Mouse (Mus musculus): ENCODE measurements around the gene Csf2.
"Not testable (repeated sequence)": the region's sequence is repeated elsewhere in the genome, so short reads cannot be mapped to it uniquely, and the experiment has no call there.

The Csf2 gene

GRCm38 (mm10) chr11:54248940-54249717, at the start of gene Csf2:
TSS of gene Csf2 (minus strand) at chr11:54249667.
- no peak for DNase-seq

DNA sequence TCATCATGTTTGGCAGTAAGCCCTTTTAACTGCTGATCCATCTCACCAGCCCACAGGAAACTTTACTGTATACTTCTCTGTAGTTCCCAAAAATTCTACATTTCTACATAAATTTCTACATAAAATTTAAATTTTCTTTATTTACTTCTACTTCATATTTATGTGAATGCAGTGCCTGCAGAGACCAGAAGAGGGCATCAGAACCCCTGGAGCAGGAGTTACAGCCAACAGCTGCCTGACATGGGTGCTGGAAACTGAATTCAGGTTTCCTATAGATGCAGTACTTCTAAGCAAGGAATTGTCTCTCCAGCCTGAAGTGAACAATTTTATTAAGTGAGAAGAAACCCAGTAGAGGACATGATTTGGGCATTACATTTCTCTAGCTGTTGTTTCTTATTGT, 49.3 kb upstream of the Csf2 start:
- no peak for DNase-seq

GRCm38 (mm10) chr11:54297471-54297870, 48.0 kb upstream of the Csf2 start:
- DNase-seq = not testable (repeated sequence)

- no peak for DNase-seq
Measured at GRCm38 (mm10) chr11:54296734-54297133, 47.3 kb upstream of the Csf2 start.

GRCm38 (mm10) chr11:54295971-54296370, 46.5 kb upstream of the Csf2 start:
- DNase-seq = no peak

- no peak for DNase-seq
Measured at GRCm38 (mm10) chr11:54293980-54294807, 44.7 kb upstream of the Csf2 start.

DNA sequence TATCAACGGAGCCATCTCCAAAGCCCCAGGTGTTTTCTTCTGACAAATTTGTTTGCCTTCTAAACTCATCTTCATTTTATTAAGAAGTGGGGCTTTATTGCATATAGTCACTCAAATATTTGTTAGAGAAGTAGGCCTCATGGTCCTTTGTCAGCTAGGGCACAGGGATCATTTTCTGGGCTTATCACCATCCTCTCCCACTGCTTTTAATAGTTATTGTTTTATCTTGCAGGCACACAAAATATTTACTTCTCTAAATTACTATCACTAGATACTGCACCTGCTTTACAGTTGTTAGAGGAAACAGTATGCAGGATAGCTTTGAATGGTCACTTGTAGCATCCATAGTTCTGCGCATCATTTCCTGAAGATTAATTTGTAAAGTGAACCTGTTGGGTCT, 42.7 kb upstream of the Csf2 start:
- DNase-seq = no peak

DNA sequence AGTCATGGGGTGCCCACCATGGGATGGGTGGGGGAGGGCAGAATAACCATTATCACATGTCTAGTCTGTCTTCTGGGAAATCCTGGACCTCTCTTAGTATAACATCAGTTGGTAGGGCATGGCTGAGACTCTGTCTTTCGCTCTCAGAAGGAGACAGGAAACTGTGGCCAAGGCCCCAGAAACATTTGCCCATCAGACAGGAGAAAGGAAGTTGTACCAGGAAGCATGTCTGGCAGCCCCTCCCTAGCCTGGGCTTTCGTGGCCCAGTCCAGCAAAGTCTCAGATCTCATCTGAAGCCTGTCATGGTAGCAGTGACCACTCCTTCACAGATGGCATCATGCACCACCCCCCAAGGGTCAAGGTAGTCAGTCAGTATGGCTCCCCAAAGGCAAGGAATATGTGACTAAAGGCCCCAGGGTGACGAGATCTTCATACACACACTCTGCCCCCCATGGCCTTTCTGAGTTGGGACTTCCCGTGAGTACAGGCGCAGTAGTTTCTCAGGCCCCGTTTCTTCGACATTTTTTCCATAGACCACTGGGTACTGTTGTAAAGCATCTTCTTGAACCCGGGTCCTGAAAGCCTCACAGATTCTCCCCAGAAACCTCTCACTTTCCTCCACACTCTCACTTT, 38.5 kb upstream of the Csf2 start:
- no peak for DNase-seq

GRCm38 (mm10) chr11:54271437-54271949, 22.0 kb upstream of the Csf2 start:
- DNase-seq = no peak

- DNase-seq = no peak
Measured at GRCm38 (mm10) chr11:54269191-54269896, 19.9 kb upstream of the Csf2 start.

DNA sequence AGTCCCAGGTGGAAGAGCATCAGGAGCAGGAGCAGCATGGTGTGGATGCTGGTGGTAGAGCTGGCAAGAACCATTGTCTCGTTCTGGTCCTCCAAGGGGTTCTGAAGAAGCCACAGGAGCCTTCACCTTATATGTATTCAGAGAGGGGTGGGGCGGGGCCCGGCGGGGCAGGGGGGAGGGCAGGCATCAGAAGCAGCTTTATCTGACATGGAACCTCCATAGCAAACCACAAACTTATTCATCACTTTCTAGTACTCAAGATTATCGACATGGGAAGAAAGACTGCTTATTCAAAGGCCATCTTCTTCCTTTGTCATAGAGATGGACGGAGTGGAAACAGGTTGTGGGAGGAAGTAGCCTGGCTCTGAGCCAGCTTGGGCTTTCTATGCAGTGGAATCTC, 17.7 kb upstream of the Csf2 start, which contains the start of gene Il3:
Il3 (minus strand) TSS at position 101 of the 400 bp plus-strand sequence.
- no peak for DNase-seq

DNA sequence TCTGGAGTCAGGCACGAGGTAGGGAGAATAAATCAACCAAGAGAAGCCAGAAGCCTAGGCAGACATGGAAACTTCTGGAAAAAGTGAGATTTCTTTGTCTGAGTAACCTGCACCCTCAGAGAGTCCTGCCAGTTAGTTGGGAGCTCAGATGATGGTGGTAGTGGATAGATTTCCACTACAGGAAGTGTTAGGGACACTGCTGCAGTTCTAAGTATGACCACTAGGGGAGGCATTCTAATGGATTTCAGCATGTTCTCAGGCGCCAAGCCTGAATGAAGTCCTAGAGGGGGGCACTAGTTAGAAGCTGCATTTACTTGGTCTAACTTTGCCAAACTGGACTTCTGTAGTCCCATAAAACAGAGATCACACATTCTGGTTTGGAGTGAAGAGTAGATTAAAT, 15.1 kb upstream of the Csf2 start:
- DNase-seq = peak; percentile 73

DNA sequence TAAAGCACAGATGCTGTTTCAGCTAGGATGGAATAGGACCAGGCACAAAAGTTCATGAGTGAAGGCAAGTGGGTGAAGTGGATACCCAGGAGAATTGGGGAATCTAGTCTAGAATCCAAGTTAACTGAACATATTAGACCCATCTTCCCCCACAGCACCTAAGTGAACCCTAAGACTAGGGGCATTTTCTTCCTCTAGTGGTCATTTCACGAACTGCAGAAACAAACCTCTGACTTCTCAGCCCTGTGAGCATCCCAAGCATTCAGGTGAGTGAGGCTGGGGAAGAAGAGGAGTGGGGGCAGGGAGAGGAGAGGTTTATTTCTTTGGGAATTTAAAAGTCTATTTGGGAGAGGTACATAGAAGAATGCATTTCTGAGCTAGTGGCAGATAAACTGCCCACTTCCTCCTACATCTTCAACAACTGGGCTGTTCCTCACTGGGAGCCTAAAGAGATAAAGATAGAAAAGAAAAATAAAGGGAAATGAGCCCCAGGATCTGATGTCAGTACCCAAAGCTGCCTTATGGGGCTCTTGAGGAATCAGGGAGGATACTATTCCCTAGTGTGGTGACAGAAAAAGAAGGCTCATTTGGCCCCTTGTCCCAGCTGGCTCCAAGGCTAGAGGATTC, 14.1 kb upstream of the Csf2 start:
- DNase-seq = no peak

DNA sequence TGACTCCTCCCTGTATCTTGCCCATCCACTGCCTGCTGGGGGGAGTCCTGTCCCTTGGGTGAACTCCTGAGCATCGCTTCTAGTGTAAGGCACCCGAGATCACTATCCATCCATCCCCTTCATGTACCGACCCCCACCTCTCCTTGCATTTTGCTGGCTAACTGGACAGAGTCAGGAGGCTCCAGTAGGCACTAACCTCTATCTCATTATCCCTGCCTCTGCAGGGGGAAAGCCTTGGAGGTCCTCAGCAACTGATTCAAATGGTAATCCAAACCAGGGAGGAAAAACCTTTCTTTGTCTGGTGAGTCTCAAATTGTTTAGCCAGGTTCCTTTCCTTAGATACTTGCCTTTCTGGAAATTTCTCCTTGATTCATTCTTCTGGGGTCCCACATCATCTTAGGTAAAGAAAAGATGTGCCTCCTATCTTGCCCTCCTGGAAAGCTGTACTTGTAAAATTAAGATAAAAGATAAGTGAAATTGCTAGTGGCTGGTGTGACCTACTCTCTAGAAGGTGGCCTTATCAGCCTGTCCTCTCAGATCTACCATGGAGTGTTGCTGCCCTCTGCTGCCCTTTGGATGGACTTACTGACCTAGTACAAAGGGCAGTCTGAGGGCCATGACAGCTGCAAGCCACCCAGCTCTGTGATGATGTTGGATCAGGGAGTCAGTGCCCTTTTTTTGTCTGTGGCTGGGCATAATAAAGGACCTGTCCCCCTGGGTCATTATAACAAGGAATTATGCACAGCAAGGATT, 7.3 kb upstream of the Csf2 start:
- DNase-seq = peak; percentile 76

- peak; percentile 42 for DNase-seq
Measured at GRCm38 (mm10) chr11:54254114-54254513, 4.6 kb upstream of the Csf2 start.

GRCm38 (mm10) chr11:54250575-54250974, 1.1 kb upstream of the Csf2 start:
- DNase-seq = no peak

DNA sequence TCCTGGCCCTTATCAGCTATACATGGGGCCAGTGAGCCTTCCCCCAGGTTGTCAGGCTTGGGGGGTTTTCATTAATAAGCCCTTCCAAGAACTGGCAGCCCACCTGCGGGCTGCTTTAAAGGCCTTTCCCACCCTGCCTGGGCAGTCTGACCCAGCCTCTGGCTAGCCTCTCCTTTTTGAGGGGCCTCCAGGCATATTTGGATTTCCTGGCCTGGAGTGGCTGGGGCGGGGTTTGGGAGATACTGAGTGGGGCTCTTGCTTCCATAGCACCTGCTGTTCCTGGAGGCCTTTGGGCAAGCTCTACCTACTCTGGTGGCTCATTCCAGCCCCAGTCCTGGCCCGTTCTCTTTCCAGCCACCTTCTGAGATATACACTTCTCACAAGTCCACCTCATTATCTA, 281 bp upstream of the Csf2 start:
- no peak for DNase-seq

- no peak for DNase-seq
Measured at GRCm38 (mm10) chr11:54247251-54247950, 2.1 kb downstream of the Csf2 start.

DNA sequence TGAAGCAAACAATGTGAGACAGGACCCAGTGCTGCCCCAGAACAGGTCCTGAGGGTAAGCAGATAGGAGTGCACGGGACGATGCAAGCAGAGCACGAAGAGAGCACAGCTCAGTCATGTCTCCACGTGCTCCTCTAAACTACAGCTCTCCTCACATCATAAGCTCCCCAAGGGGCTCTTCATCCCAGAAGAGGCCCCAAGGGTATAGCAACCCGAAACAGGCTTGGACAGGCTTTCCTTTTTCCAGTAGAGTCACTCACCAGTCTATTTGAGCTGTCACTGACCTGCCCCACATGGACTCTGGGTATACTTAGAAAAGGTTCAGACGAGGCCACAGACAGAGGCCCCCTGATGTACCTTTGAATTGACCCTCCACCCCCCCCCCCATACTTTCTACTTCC, 5.0 kb downstream of the Csf2 start:
- DNase-seq = no peak

DNA sequence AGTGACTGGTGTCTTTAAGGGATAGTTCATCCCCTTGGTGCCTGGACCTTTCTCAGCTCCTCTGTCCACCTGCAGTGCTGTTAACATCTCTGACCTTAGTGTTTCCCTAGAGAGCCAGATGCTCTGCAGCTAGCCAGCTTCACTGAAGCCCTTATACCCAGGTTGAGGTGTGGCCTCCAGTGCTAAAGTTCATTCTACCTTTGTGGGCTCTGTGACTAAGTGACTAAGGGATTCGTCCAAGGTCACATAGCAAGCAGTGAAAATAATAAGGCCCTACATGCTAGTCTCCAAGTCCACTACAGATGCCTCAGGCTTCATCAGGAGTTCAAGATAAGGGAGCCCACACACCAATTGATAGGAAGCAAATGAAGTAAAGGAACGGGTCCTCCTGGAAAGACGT, 7.0 kb downstream of the Csf2 start:
- DNase-seq = no peak

GRCm38 (mm10) chr11:54236939-54237338, 12.5 kb downstream of the Csf2 start:
- no peak for DNase-seq
